Mouse (Mus musculus) kidney, adult 2 months (tissue): Measurements from ENCODE around the gene BC055324.

Experiments used
- CTCF ChIP-seq: fragments of 200-500 bp; conservative IDR thresholded peaks from 2 replicates; pipeline ENCODE4 v1.5.1; 2011; ENCODE audit warnings: low read depth, mild to moderate bottlenecking, control low read depth, low read length, moderate library complexity, mixed read lengths; ENCODE audit not compliant: insufficient read depth, insufficient read length
- POLR2A ChIP-seq: fragments of 200-500 bp; IDR thresholded peaks from one replicate; pipeline ENCODE4 v1.6.1; 2011; ENCODE audit warnings: low read depth, low read length, control low read depth

GRCm38 (mm10) chr1:163994721-163995608 is at the start of gene BC055324, which contains the start of gene Mettl18:
- TF ChIP-seq CTCF, result no peak
- no peak for TF ChIP-seq POLR2A
